Mouse (Mus musculus) liver, embryonic 11.5 days (tissue): ENCODE results near the gene Cdc37l1. TPM values are rescaled to one million over a fixed set of nuclear protein-coding genes. Genes with fewer than 3 reads are reported as not detected.

Source experiments
- ATAC-seq: fragments of 200-750 bp; cut with Nextera tagmentation; replicated peaks from 2 replicates; pipeline ENCODE4 v1.8.0; 2017; ENCODE audit warnings: moderate number of reproducible peaks, mild to moderate bottlenecking, moderate TSS enrichment, moderate library complexity; ENCODE audit not compliant: low FRiP score
- DNase-seq: peaks from one replicate; pipeline ENCODE4 v3.0.0-alpha.2; 2017; ENCODE audit warnings: low spot score
- H3K27ac ChIP-seq: fragments of 300-500 bp; sonication (generic); 2 replicates; pipeline ENCODE4 v1.5.1; 2014; ENCODE audit warnings: mild to moderate bottlenecking, low read depth, low read length, control low read depth
- H3K27me3 ChIP-seq: fragments of 300-500 bp; sonication (generic); replicated peaks from 2 replicates; pipeline ENCODE4 v1.6.1; 2014; ENCODE audit warnings: low read length, mixed read lengths; ENCODE audit not compliant: control insufficient read depth, insufficient read depth
- H3K36me3 ChIP-seq: fragments of 300-500 bp; sonication (generic); 2 replicates; pipeline ENCODE4 v1.6.1; 2014; ENCODE audit warnings: mild to moderate bottlenecking, low read length, moderate library complexity, mixed read lengths; ENCODE audit not compliant: control insufficient read depth, insufficient read depth
- H3K4me1 ChIP-seq: fragments of 300-500 bp; sonication (generic); replicated peaks from 2 replicates; pipeline ENCODE4 v1.6.1; 2014; ENCODE audit warnings: low read length, mixed read lengths; ENCODE audit not compliant: control insufficient read depth, insufficient read depth
- H3K4me2 ChIP-seq: fragments of 300-500 bp; sonication (generic); 2 replicates; pipeline ENCODE4 v1.6.1; 2014; ENCODE audit warnings: mild to moderate bottlenecking, control low read depth, moderate library complexity
- H3K4me3 ChIP-seq: fragments of 300-500 bp; sonication (generic); 2 replicates; pipeline ENCODE4 v1.5.1; 2014; ENCODE audit warnings: low read depth, low read length, control low read depth
- H3K9ac ChIP-seq: fragments of 300-500 bp; sonication (generic); 2 replicates; pipeline ENCODE4 v1.6.1; 2014; ENCODE audit warnings: low read depth, low read length, control low read depth
- H3K9me3 ChIP-seq: fragments of 300-500 bp; sonication (generic); 2 replicates; pipeline ENCODE4 v1.6.1; 2016; ENCODE audit warnings: low read length, inconsistent platforms, mixed read lengths; ENCODE audit not compliant: control insufficient read depth
- WGBS: fragments of 180-500 bp; shearing (Covaris S2); extraction: QIAGEN DNeasy Blood & Tissue Kit; methylation state at CpG from one replicate; pipeline ENCODE4 v1.1.7; 2014; 5-methylcytosine and 5-hydroxymethylcytosine counted together
- polyA plus RNA-seq: library from polyadenylated mRNA; unstranded; fragments of >200 nt; fragmentation: Nextera tagmentation; extraction: Ambion mirVana; gene quantifications from 2 replicates; pipeline ENCODE4 v1.2.1, GENCODE M21; 2014

Cdc37l1 gene
- polyA plus RNA-seq, 1 experiment from 2014 or later = 27.9 TPM

- Histone ChIP-seq H3K27me3 (no peaks in the 10 kb centered on the region), H3K4me3 (no peak overlapping the region), H3K9me3 (no peaks in the 10 kb centered on the region), H3K27ac (no peak overlapping the region), H3K4me1 (no peaks in the 10 kb centered on the region), H3K9ac (no peak overlapping the region), H3K4me2 (no peak overlapping the region), H3K36me3 (peaks cover 22% of the 10 kb centered on the region; the same call in 1 of the 2 replicates)
- ATAC-seq (no peak), DNase-seq (no peak)
- WGBS = 86% methylated on average over 5 of the region's 5 CpGs
These were observed 24.4 kb downstream of the Cdc37l1 start for GRCm38 (mm10) chr19:29014466-29015055.

GRCm38 (mm10) chr19:29015410-29016203, 25.5 kb downstream of the Cdc37l1 start:
- H3K27ac ChIP-seq = no peak overlapping the region
- H3K4me1 ChIP-seq = no peaks in the 10 kb centered on the region
- 90% methylated on average over 8 of the region's 8 CpGs for WGBS
- no peaks in the 10 kb centered on the region for H3K9me3 ChIP-seq
- no peaks in the 10 kb centered on the region for H3K27me3 ChIP-seq
- no peak overlapping the region for H3K4me2 ChIP-seq
- DNase-seq = no peak
- H3K4me3 ChIP-seq = no peak overlapping the region
- no peak for ATAC-seq
- no peak overlapping the region for H3K9ac ChIP-seq
- H3K36me3 ChIP-seq = peaks cover 27% of the 10 kb centered on the region; the same call in 1 of the 2 replicates

- WGBS = 76% methylated on average over 5 of the region's 5 CpGs
These were observed 26.1 kb downstream of the Cdc37l1 start for GRCm38 (mm10) chr19:29016204-29016765.

GRCm38 (mm10) chr19:29016786-29017185, 26.6 kb downstream of the Cdc37l1 start:
- no peak overlapping the region for H3K9ac ChIP-seq
- H3K36me3 ChIP-seq = peaks cover 34% of the 10 kb centered on the region
- DNase-seq (no peak), ATAC-seq (no peak)
- H3K4me2 ChIP-seq = no peak overlapping the region
- H3K4me3 ChIP-seq = no peak overlapping the region
- WGBS = 74% methylated on average over 5 of the region's 5 CpGs
- H3K4me1 ChIP-seq = no peaks in the 10 kb centered on the region
- no peak overlapping the region for H3K27ac ChIP-seq
- H3K27me3 ChIP-seq = no peaks in the 10 kb centered on the region
- no peaks in the 10 kb centered on the region for H3K9me3 ChIP-seq

More at GRCm38 (mm10) chr19:29016204-29016765, 26.1 kb downstream of the Cdc37l1 start:
- H3K4me3 ChIP-seq = no peak overlapping the region
- no peak overlapping the region for H3K9ac ChIP-seq
- H3K4me2 ChIP-seq = no peak overlapping the region
- H3K36me3 ChIP-seq = peaks cover 31% of the 10 kb centered on the region; the same call in 1 of the 2 replicates
- ATAC-seq (no peak), DNase-seq (no peak)
- H3K9me3 ChIP-seq = no peaks in the 10 kb centered on the region
- no peak overlapping the region for H3K27ac ChIP-seq
- H3K27me3 ChIP-seq = no peaks in the 10 kb centered on the region
- no peaks in the 10 kb centered on the region for H3K4me1 ChIP-seq

- no peaks in the 10 kb centered on the region for H3K4me1 ChIP-seq
- no peak overlapping the region for H3K4me3 ChIP-seq
These were observed 29.5 kb downstream of the Cdc37l1 start for GRCm38 (mm10) chr19:29019647-29020046.

GRCm38 (mm10) chr19:29021754-29022345, 31.7 kb downstream of the Cdc37l1 start:
- WGBS = 86% methylated on average over 7 of the region's 7 CpGs
- no peak overlapping the region for H3K4me2 ChIP-seq
- no peaks in the 10 kb centered on the region for H3K27me3 ChIP-seq
- H3K9me3 ChIP-seq = no peaks in the 10 kb centered on the region
- H3K36me3 ChIP-seq = peaks cover 36% of the 10 kb centered on the region
- no peak for ATAC-seq
- no peak for DNase-seq
- H3K27ac ChIP-seq = no peak overlapping the region
- no peak overlapping the region for H3K9ac ChIP-seq
- no peak overlapping the region for H3K4me3 ChIP-seq
- no peaks in the 10 kb centered on the region for H3K4me1 ChIP-seq

More at GRCm38 (mm10) chr19:29019647-29020046, 29.5 kb downstream of the Cdc37l1 start:
- Histone ChIP-seq H3K9me3 (no peaks in the 10 kb centered on the region), H3K9ac (no peak overlapping the region), H3K36me3 (peaks cover 28% of the 10 kb centered on the region), H3K4me2 (no peak overlapping the region), H3K27me3 (no peaks in the 10 kb centered on the region), H3K27ac (no peak overlapping the region)
- ATAC-seq (no peak), DNase-seq (no peak)
- WGBS = 85% methylated on average over 3 of the region's 3 CpGs

GRCm38 (mm10) chr19:29024391-29024947, 34.3 kb downstream of the Cdc37l1 start:
- 75% methylated on average over 11 of the region's 11 CpGs for WGBS

GRCm38 (mm10) chr19:29031788-29032187, 41.6 kb downstream of the Cdc37l1 start:
- Histone ChIP-seq H3K4me3 (no peak overlapping the region), H3K4me2 (no peak overlapping the region), H3K9me3 (no peaks in the 10 kb centered on the region), H3K9ac (no peak overlapping the region), H3K27ac (no peak overlapping the region), H3K4me1 (no peaks in the 10 kb centered on the region), H3K36me3 (peaks cover 8% of the 10 kb centered on the region), H3K27me3 (no peaks in the 10 kb centered on the region)
- ATAC-seq (no peak), DNase-seq (no peak)
- 90% methylated on average over 3 of the region's 3 CpGs for WGBS

More at GRCm38 (mm10) chr19:29024391-29024947, 34.3 kb downstream of the Cdc37l1 start:
- H3K36me3 ChIP-seq = peaks cover 31% of the 10 kb centered on the region
- ATAC-seq = no peak
- no peak overlapping the region for H3K9ac ChIP-seq
- no peaks in the 10 kb centered on the region for H3K27me3 ChIP-seq
- H3K4me3 ChIP-seq = no peak overlapping the region
- H3K9me3 ChIP-seq = no peaks in the 10 kb centered on the region
- H3K4me1 ChIP-seq = no peaks in the 10 kb centered on the region
- H3K27ac ChIP-seq = no peak overlapping the region
- DNase-seq = no peak
- H3K4me2 ChIP-seq = no peak overlapping the region
